Mouse (Mus musculus) CH12.LX (cell line): Measurements from ENCODE around the gene Tdo2. TPM values are rescaled to one million over a fixed set of nuclear protein-coding genes. Genes with fewer than 3 reads are reported as not detected.

ENCODE experiments used
- DNase-seq: peaks from one replicate; pipeline ENCODE4 v3.0.0-alpha.2; 2013; ENCODE audit errors: extremely low read depth
- H3K27ac ChIP-seq: 2 replicates; pipeline ENCODE4 v1.5.1; 2012; ENCODE audit warnings: low read depth, mild to moderate bottlenecking, control low read depth, moderate library complexity; ENCODE audit not compliant: insufficient read depth
- H3K27me3 ChIP-seq: replicated peaks from 2 replicates; pipeline ENCODE3; 2012; ENCODE audit warnings: inconsistent platforms
- H3K36me3 ChIP-seq, 2 experiments: replicated peaks in 1 of 2; 2 replicates each; pipeline versions ENCODE3 to v1.6.1; 2012; ENCODE audit warnings: inconsistent platforms in 1 of 2, low read length in 1 of 2, mild to moderate bottlenecking in 1 of 2, mixed read lengths in 1 of 2, moderate library complexity in 1 of 2; ENCODE audit not compliant: control insufficient read depth in 1 of 2, insufficient read depth in 1 of 2
- H3K4me1 ChIP-seq, 2 experiments: 2 replicates each; pipeline ENCODE4 v1.6.1; 2012; ENCODE audit warnings: inconsistent platforms in 1 of 2, moderate library complexity in 1 of 2; ENCODE audit not compliant: insufficient read depth in 2 of 2, control insufficient read depth in 1 of 2
- H3K4me2 ChIP-seq: 2 replicates; pipeline ENCODE4 v1.6.1; 2012; ENCODE audit warnings: low read depth, mild to moderate bottlenecking, control low read depth; ENCODE audit not compliant: poor library complexity, insufficient read depth, severe bottlenecking
- H3K4me3 ChIP-seq, 3 experiments: fragments of 150-350 bp in 1 of 3; sonication (generic) in 1 of 3; replicated peaks in 1 of 3; 2 replicates each; pipeline versions ENCODE3 to v1.5.1; 2011 to 2012; ENCODE audit warnings: low read depth in 2 of 3, low read length in 2 of 3, mild to moderate bottlenecking in 2 of 3, moderate library complexity in 2 of 3, control low read depth in 1 of 3, improper control_type of control experiment in 1 of 3, inconsistent platforms in 1 of 3, mixed read lengths in 1 of 3; ENCODE audit not compliant: poor library complexity in 1 of 3
- H3K79me2 ChIP-seq: replicated peaks from 2 replicates; pipeline ENCODE4 v1.6.1; 2012; ENCODE audit warnings: mild to moderate bottlenecking, moderate library complexity; ENCODE audit not compliant: control insufficient read depth, poor library complexity, insufficient read depth, severe bottlenecking; ENCODE audit errors: extremely low read depth
- H3K9ac ChIP-seq: 2 replicates; pipeline ENCODE4 v1.6.1; 2012; ENCODE audit warnings: low read depth, mild to moderate bottlenecking, control low read depth, moderate library complexity; ENCODE audit not compliant: insufficient read depth
- H3K9me3 ChIP-seq: replicated peaks from 2 replicates; pipeline ENCODE3; 2012; ENCODE audit warnings: low read length, inconsistent platforms, mixed read lengths
- BHLHE40 ChIP-seq: IDR thresholded peaks from 2 replicates; pipeline ENCODE4 v1.6.1; 2011; ENCODE audit warnings: mild to moderate bottlenecking, low read depth, low read length, improper control_type of control experiment
- CHD1 ChIP-seq: IDR thresholded peaks from 2 replicates; pipeline ENCODE4 v1.6.1; 2012; ENCODE audit warnings: low read depth, low read length, improper control_type of control experiment, inconsistent platforms
- CHD2 ChIP-seq: IDR thresholded peaks from 2 replicates; pipeline ENCODE4 v1.6.1; 2011; ENCODE audit warnings: low read length, improper control_type of control experiment
- ELF1 ChIP-seq: IDR thresholded peaks from 2 replicates; pipeline ENCODE4 v1.6.1; 2014; ENCODE audit warnings: low read depth, mild to moderate bottlenecking, inconsistent platforms, low read length, improper control_type of control experiment
- EP300 ChIP-seq: IDR thresholded peaks from 2 replicates; pipeline ENCODE4 v1.6.1; 2011; ENCODE audit warnings: low read length, improper control_type of control experiment
- GABPA ChIP-seq: IDR thresholded peaks from 2 replicates; pipeline ENCODE4 v1.6.1; 2012; ENCODE audit warnings: low read depth, low read length, improper control_type of control experiment, inconsistent platforms; ENCODE audit not compliant: insufficient replicate concordance
- HCFC1 ChIP-seq: IDR thresholded peaks from 2 replicates; pipeline ENCODE4 v1.6.1; 2012; ENCODE audit warnings: low read depth, mild to moderate bottlenecking, inconsistent platforms, low read length, improper control_type of control experiment
- IRF4 ChIP-seq: IDR thresholded peaks from 2 replicates; pipeline ENCODE4 v1.6.1; 2014; ENCODE audit warnings: low read depth, mild to moderate bottlenecking, inconsistent platforms, low read length, improper control_type of control experiment
- JUND ChIP-seq: conservative IDR thresholded peaks from 2 replicates; pipeline ENCODE4 v1.6.1; 2011; ENCODE audit warnings: low read depth, low read length, improper control_type of control experiment
- KAT2A ChIP-seq: IDR thresholded peaks from 2 replicates; pipeline ENCODE4 v1.6.1; 2012; ENCODE audit warnings: low read length, improper control_type of control experiment, inconsistent platforms; ENCODE audit not compliant: insufficient replicate concordance
- MAFK ChIP-seq: IDR thresholded peaks from 2 replicates; pipeline ENCODE4 v1.6.1; 2011; ENCODE audit warnings: low read length, improper control_type of control experiment; ENCODE audit not compliant: insufficient replicate concordance
- MAX ChIP-seq: IDR thresholded peaks from 2 replicates; pipeline ENCODE4 v1.6.1; 2011; ENCODE audit warnings: low read length, improper control_type of control experiment
- MEF2A ChIP-seq: IDR thresholded peaks from 2 replicates; pipeline ENCODE4 v1.6.1; 2014; ENCODE audit warnings: low read depth, mild to moderate bottlenecking, inconsistent platforms, low read length, improper control_type of control experiment, borderline replicate concordance
- MXI1 ChIP-seq: IDR thresholded peaks from 2 replicates; pipeline ENCODE4 v1.6.1; 2011; ENCODE audit warnings: mild to moderate bottlenecking, low read depth, low read length, improper control_type of control experiment
- MYC ChIP-seq: IDR thresholded peaks from 2 replicates; pipeline ENCODE4 v1.6.1; 2011; ENCODE audit warnings: low read depth, mild to moderate bottlenecking, improper control_type of control experiment, low read length
- NELFE ChIP-seq: IDR thresholded peaks from 2 replicates; pipeline ENCODE4 v1.6.1; 2011; ENCODE audit warnings: low read depth, low read length, improper control_type of control experiment
- NRF1 ChIP-seq: IDR thresholded peaks from 2 replicates; pipeline ENCODE4 v1.6.1; 2014; ENCODE audit warnings: low read depth, mild to moderate bottlenecking, inconsistent platforms, low read length, improper control_type of control experiment, moderate library complexity
- POLR2A ChIP-seq: IDR thresholded peaks from 2 replicates; pipeline ENCODE4 v1.6.1; 2011; ENCODE audit warnings: low read depth, mild to moderate bottlenecking, improper control_type of control experiment, low read length
- POLR2AphosphoS2 ChIP-seq: IDR thresholded peaks from 2 replicates; pipeline ENCODE4 v1.6.1; 2011; ENCODE audit warnings: low read depth, low read length, improper control_type of control experiment
- RAD21 ChIP-seq: IDR thresholded peaks from 2 replicates; pipeline ENCODE4 v1.6.1; 2011; ENCODE audit warnings: low read depth, mild to moderate bottlenecking, low read length, improper control_type of control experiment, moderate library complexity
- RCOR1 ChIP-seq: conservative IDR thresholded peaks from 2 replicates; pipeline ENCODE4 v1.6.1; 2012; ENCODE audit warnings: low read depth, mild to moderate bottlenecking, inconsistent platforms, low read length, improper control_type of control experiment
- SIN3A ChIP-seq: IDR thresholded peaks from 2 replicates; pipeline ENCODE4 v1.6.1; 2012; ENCODE audit warnings: low read length, improper control_type of control experiment, inconsistent platforms
- SMC3 ChIP-seq: IDR thresholded peaks from 2 replicates; pipeline ENCODE4 v1.6.1; 2011; ENCODE audit warnings: low read depth, low read length, improper control_type of control experiment
- TBP ChIP-seq: conservative IDR thresholded peaks from 2 replicates; pipeline ENCODE4 v1.6.1; 2011; ENCODE audit warnings: low read depth, low read length, improper control_type of control experiment
- USF2 ChIP-seq: conservative IDR thresholded peaks from 2 replicates; pipeline ENCODE4 v1.6.1; 2011; ENCODE audit warnings: low read depth, low read length, improper control_type of control experiment
- ZC3H11A ChIP-seq: IDR thresholded peaks from 2 replicates; pipeline ENCODE4 v1.6.1; 2012; ENCODE audit warnings: low read depth, mild to moderate bottlenecking, inconsistent platforms, low read length, improper control_type of control experiment
- ZKSCAN1 ChIP-seq: IDR thresholded peaks from 2 replicates; pipeline ENCODE4 v1.6.1; 2012; ENCODE audit warnings: low read depth, inconsistent platforms, low read length, improper control_type of control experiment, borderline replicate concordance
- ZMIZ1 ChIP-seq: IDR thresholded peaks from 2 replicates; pipeline ENCODE4 v1.6.1; 2012; ENCODE audit warnings: low read depth, mild to moderate bottlenecking, inconsistent platforms, low read length, improper control_type of control experiment
- dilution Hi-C: fragments of 300-500 bp; cut with MboI; formaldehyde crosslinking; loops from 2 replicates; pipeline ENCODE4 v1.14.3; 2020; ENCODE audit warnings: low sequenced_read_pairs; ENCODE audit not compliant: extremely low pct_unique_long_range_greater_than_20kb, extremely low pct_ligation_motif_present
- in situ Hi-C: fragments of 300-500 bp; cut with MboI; formaldehyde crosslinking; loops from 3 replicates; pipeline ENCODE4 v1.14.3; 2019; ENCODE audit warnings: low sequenced_read_pairs, low pct_ligation_motif_present, low pct_unique_long_range_greater_than_20kb, mixed read lengths
- polyA plus RNA-seq: library from polyadenylated mRNA; unstranded; fragments of >175 nt; gene quantifications from 2 replicates; pipeline ENCODE4 v1.2.1, GENCODE M21; 2012; ENCODE audit warnings: low read depth; ENCODE audit not compliant: insufficient read length
- total RNA-seq, 2 experiments: library from RNA; depleted of rRNA; stranded (reverse); fragments of 300-350 nt in 1 of 2; fragments of >200 nt in 1 of 2; gene quantifications; 2 replicates each; pipeline ENCODE4 v1.2.3; 2012 to 2014

Tdo2 gene
- total and polyA plus RNA-seq, 3 experiments = 0.41 TPM; not detected in 2

GRCm38 (mm10) chr3:82022421-82022920, 46.5 kb upstream of the Tdo2 start:
- Histone ChIP-seq H3K27ac (no peak overlapping the region), H3K9ac (no peak overlapping the region), H3K4me3 (no peak overlapping the region), H3K4me1 (no peaks in the 10 kb centered on the region), H3K79me2 (no peaks in the 10 kb centered on the region; the same call in 1 of the 2 replicates), H3K9me3 (no peaks in the 10 kb centered on the region), H3K4me2 (no peak overlapping the region), H3K27me3 (no peaks in the 10 kb centered on the region), H3K36me3 (no peaks in the 10 kb centered on the region)
- TF ChIP-seq RAD21 (no peak), ZMIZ1 (no peak), POLR2AphosphoS2 (no peak), CHD2 (no peak), BHLHE40 (no peak), MEF2A (no peak), CHD1 (no peak), TBP (no peak), SIN3A (no peak), MAX (no peak), ZC3H11A (no peak), NRF1 (no peak), RCOR1 (no peak), NELFE (no peak), JUND (no peak)
- DNase-seq = no peak
- in situ Hi-C loops = no loop called here
- dilution Hi-C loops = no loop called here

GRCm38 (mm10) chr3:82014148-82014703, 38.2 kb upstream of the Tdo2 start:
- no peak overlapping the region for H3K27ac ChIP-seq
- DNase-seq = no peak

GRCm38 (mm10) chr3:82007002-82007401, 31.0 kb upstream of the Tdo2 start:
- TF ChIP-seq MAFK (no peak), SMC3 (no peak), MXI1 (no peak), USF2 (no peak), TBP (no peak), POLR2A (no peak), MAX (no peak), HCFC1 (no peak), EP300 (no peak), ZKSCAN1 (no peak), CHD1 (no peak), JUND (no peak), CHD2 (no peak), IRF4 (no peak), KAT2A (no peak), MYC (no peak), ELF1 (no peak), POLR2AphosphoS2 (no peak)
- Histone ChIP-seq H3K9ac (no peak overlapping the region), H3K4me2 (no peak overlapping the region), H3K9me3 (no peaks in the 10 kb centered on the region), H3K4me3 (no peak overlapping the region), H3K27me3 (no peaks in the 10 kb centered on the region), H3K36me3 (no peaks in the 10 kb centered on the region), H3K27ac (no peak overlapping the region), H3K79me2 (no peaks in the 10 kb centered on the region), H3K4me1 (no peaks in the 10 kb centered on the region)
- in situ Hi-C loops (no loop called here), dilution Hi-C loops (no loop called here)
- DNase-seq = no peak

More at GRCm38 (mm10) chr3:82014148-82014703, 38.2 kb upstream of the Tdo2 start:
- in situ Hi-C loops = no loop called here
- Histone ChIP-seq H3K27me3 (no peaks in the 10 kb centered on the region), H3K36me3 (no peaks in the 10 kb centered on the region), H3K9ac (no peak overlapping the region), H3K4me1 (no peaks in the 10 kb centered on the region), H3K4me2 (no peak overlapping the region), H3K4me3 (no peak overlapping the region), H3K79me2 (no peaks in the 10 kb centered on the region; the same call in 1 of the 2 replicates), H3K9me3 (no peaks in the 10 kb centered on the region)
- dilution Hi-C loops = no loop called here
- TF ChIP-seq KAT2A = no peak
- TF ChIP-seq CHD1 = no peak
- TF ChIP-seq GABPA = no peak
